Mouse (Mus musculus): ENCODE data around the gene Cyp2d26. TPM values are rescaled to one million over a fixed set of nuclear protein-coding genes. Genes with fewer than 3 reads are reported as not detected.
"Not testable (repeated sequence)": the region's sequence is repeated elsewhere in the genome, so short reads cannot be mapped to it uniquely, and the experiment has no call there.

The Cyp2d26 gene
- polyA plus RNA-seq, 1 experiment from 2014 or later, result not detected

DNA sequence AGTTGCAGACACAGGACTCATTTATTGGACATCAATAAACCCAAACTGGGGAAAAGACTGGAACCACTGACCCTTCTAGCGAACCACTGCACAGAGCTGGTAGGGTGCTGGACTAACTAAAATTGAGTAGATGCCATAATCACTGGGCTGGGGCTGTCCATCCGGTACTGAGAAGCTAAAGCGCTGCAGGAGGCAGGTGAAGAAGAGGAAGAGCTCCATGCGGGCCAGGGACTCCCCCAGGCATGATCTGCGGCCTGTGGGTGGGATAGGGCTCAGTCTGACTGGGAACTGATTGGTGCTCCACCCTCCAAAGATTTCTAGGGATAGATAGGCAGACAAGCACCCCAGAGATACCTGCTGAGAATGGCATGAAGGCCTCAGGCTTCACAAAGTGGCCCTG is 16.2 kb downstream of the Cyp2d26 start:
- H3K9ac ChIP-seq (ENCODE audit: low read depth, low read length), result not testable (repeated sequence)

DNA sequence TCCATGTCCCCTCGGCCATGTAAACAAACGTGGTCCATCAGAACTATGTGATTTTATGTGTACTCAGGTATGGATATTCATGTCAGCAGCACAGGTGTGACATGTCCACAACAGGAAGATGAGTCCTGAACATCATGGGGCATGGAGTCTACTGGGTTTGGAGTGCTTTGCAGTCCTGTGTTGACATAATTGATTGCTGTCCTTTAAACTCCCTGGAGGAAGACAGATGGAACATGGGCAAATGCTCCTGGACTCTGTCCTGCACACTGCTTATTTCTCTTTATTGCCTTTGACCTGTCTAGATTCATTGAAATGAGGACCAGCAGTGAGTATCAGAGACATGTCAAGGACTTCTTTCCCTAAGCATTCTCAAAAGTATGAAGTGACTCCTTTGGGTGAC is 28.2 kb downstream of the Cyp2d26 start:
- no peaks in the 10 kb centered on the region for H3K36me3 ChIP-seq (ENCODE audit: control insufficient read depth, insufficient read depth, low read length)
- H3K4me3 ChIP-seq (ENCODE audit: low read length), result no peak overlapping the region
- H3K27me3 ChIP-seq (replicated peaks; ENCODE audit: control insufficient read depth, insufficient read depth, low read length), result no peaks in the 10 kb centered on the region
- no peak overlapping the region for H3K4me2 ChIP-seq (ENCODE audit: low read length)
- 91% methylated on average over 2 of the region's 2 CpGs for WGBS
- H3K27ac ChIP-seq (ENCODE audit: low read depth, low read length), result no peak overlapping the region
- H3K9ac ChIP-seq (ENCODE audit: low read depth, low read length), result no peak overlapping the region
- H3K4me1 ChIP-seq (ENCODE audit: control insufficient read depth, insufficient read depth, low read depth, low read length), result no peaks in the 10 kb centered on the region
- no peak for ATAC-seq
- no peaks in the 10 kb centered on the region for H3K9me3 ChIP-seq (ENCODE audit: control insufficient read depth, low read length)

More for the DNA sequence above, 16.2 kb downstream of the Cyp2d26 start:
- H3K4me3 ChIP-seq (ENCODE audit: low read length); ATAC-seq; H3K27ac ChIP-seq (ENCODE audit: low read depth, low read length); H3K4me2 ChIP-seq (ENCODE audit: low read length); H3K27me3 ChIP-seq (replicated peaks; ENCODE audit: control insufficient read depth, insufficient read depth, low read length); H3K36me3 ChIP-seq (ENCODE audit: control insufficient read depth, insufficient read depth, low read length); H3K4me1 ChIP-seq (ENCODE audit: control insufficient read depth, insufficient read depth, low read depth, low read length); H3K9me3 ChIP-seq (ENCODE audit: control insufficient read depth, low read length): not testable (repeated sequence)
- WGBS, result 85% methylated on average over 5 of the region's 5 CpGs

DNA sequence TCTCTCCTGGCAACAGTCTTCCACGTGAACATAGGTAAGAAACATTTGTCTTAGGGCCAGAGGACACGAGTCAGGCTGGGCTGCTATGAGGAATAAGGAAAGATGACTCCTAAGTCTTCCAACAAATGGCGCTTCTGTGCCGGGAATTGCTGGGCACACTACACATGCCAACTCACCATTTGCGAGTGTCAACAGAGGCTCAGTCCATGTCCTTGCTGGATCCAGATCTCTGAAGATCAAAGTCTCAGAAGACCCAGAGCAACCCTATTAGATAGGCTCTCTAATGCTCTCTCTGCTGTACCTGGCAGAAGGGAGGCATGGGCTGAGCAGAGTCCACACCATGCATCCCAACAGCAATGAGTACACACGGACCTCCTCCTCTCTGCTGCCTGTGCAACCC is 29.2 kb downstream of the Cyp2d26 start:
- Histone ChIP-seq H3K27ac (ENCODE audit: low read depth, low read length) (no peak overlapping the region), H3K9ac (ENCODE audit: low read depth, low read length) (no peak overlapping the region), H3K4me3 (ENCODE audit: low read length) (no peak overlapping the region), H3K27me3 (replicated peaks; ENCODE audit: control insufficient read depth, insufficient read depth, low read length) (no peaks in the 10 kb centered on the region), H3K4me2 (ENCODE audit: low read length) (no peak overlapping the region), H3K9me3 (ENCODE audit: control insufficient read depth, low read length) (no peaks in the 10 kb centered on the region), H3K4me1 (ENCODE audit: control insufficient read depth, insufficient read depth, low read depth, low read length) (no peaks in the 10 kb centered on the region), H3K36me3 (ENCODE audit: control insufficient read depth, insufficient read depth, low read length) (no peaks in the 10 kb centered on the region)
- 84% methylated on average over 6 of the region's 6 CpGs for WGBS
- no peak for ATAC-seq

DNA sequence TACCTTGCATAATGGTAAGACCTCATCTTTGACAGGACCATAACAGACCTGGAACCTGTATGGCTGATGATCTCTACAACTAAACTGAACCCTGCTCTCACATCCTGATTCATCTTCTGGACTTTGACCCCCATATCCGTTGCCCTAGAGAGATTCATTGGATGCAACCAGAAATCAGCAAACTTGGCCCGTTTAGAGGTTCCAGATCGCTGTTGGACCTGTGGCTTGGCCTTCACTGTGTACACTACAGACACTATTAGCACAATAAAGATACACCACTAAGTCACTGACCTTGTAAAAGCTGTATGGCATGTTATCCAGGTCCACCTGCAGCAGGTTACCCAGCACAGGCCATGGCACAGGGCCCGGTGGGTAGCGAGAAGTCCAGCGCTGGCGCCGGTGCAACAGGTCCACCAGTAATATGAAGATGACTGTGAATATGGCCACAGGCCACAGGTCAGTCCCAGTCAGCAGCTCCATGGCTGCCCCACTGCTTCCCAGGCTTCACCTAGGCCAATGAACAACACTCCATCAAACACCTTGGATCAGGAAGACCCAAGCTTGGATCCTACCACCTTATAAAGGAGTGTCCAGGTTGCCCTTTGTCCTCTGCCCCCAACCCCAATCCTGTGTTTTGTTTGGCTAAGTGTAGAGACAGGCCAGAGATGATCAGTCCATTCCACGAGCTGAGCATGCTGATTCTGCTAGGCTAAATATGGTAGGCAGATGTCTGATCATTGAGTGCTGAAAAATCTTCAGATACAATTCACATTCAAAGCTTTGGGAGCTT is 30.3 kb downstream of the Cyp2d26 start, which contains the start of gene Cyp2d40:
TSS of gene Cyp2d40 (minus strand) at position 553 of the 790 bp plus-strand sequence.
- no peak within 1 kb of the TSS for H3K4me2 ChIP-seq (ENCODE audit: low read length)
- H3K4me1 ChIP-seq (ENCODE audit: control insufficient read depth, insufficient read depth, low read depth, low read length), result no peaks in the 10 kb centered on the region
- WGBS, result 93% methylated on average over 9 of the region's 9 CpGs
- H3K36me3 ChIP-seq (ENCODE audit: control insufficient read depth, insufficient read depth, low read length), result no peaks in the 10 kb centered on the region
- no peak within 1 kb of the TSS for H3K4me3 ChIP-seq (ENCODE audit: low read length)
- H3K27me3 ChIP-seq (replicated peaks; ENCODE audit: control insufficient read depth, insufficient read depth, low read length), result no peaks in the 10 kb centered on the region
- no peaks in the 10 kb centered on the region for H3K9me3 ChIP-seq (ENCODE audit: control insufficient read depth, low read length)
- H3K9ac ChIP-seq (ENCODE audit: low read depth, low read length), result no peak within 1 kb of the TSS
- no peak within 1 kb of the TSS for H3K27ac ChIP-seq (ENCODE audit: low read depth, low read length)
- ATAC-seq, result no peak

DNA sequence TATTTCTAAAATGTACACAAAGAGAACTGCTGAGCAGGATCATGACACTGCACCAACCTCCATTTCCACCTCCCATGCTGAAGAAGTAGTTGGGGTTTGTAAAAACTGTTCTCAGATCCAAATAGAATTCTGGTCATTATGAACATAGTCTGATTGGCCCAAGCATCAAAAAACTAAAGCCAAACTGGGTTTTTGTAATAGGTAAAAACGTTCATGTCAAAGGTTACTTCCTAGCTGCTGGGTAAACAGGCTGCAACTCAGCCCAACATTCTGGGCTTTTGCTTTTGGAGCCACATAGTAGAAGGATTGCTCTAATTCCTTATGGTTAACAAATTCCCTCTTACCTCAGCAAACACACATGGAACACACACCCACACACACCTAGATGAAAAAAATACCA is 46.0 kb downstream of the Cyp2d26 start:
- Histone ChIP-seq H3K27me3 (replicated peaks; ENCODE audit: control insufficient read depth, insufficient read depth, low read length) (no peaks in the 10 kb centered on the region), H3K9me3 (ENCODE audit: control insufficient read depth, low read length) (no peaks in the 10 kb centered on the region; the same call in 1 of the 2 replicates), H3K4me2 (ENCODE audit: low read length) (no peak overlapping the region), H3K4me1 (ENCODE audit: control insufficient read depth, insufficient read depth, low read depth, low read length) (no peaks in the 10 kb centered on the region), H3K9ac (ENCODE audit: low read depth, low read length) (no peak overlapping the region), H3K36me3 (ENCODE audit: control insufficient read depth, insufficient read depth, low read length) (no peaks in the 10 kb centered on the region), H3K27ac (ENCODE audit: low read depth, low read length) (no peak overlapping the region), H3K4me3 (ENCODE audit: low read length) (no peak overlapping the region)
- no peak for ATAC-seq
- WGBS, result 54% methylated on average over 1 of the region's 1 CpGs

DNA sequence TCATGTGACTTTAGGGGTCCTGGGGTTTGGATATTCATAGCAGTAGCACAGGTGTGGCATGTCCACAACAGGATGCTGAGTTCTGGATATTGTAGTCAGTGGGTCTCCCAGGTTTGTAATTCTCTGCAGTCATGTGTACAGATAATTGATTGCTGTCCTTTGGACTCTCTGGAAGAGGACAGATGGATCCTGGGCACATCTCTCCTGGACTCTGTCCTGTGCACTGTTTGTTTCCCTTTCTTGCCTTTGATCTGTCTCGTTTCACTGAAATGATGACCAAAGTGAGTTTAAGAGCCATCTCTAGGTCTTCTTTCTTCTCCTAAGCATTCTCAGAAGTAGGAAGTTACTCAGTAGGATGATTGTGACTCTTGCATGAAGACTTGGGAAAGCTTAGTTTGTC is 46.6 kb downstream of the Cyp2d26 start:
- H3K27me3 ChIP-seq (replicated peaks; ENCODE audit: control insufficient read depth, insufficient read depth, low read length), result no peaks in the 10 kb centered on the region
- H3K4me3 ChIP-seq (ENCODE audit: low read length), result no peak overlapping the region
- H3K9ac ChIP-seq (ENCODE audit: low read depth, low read length), result no peak overlapping the region
- H3K4me1 ChIP-seq (ENCODE audit: control insufficient read depth, insufficient read depth, low read depth, low read length), result no peaks in the 10 kb centered on the region
- no peaks in the 10 kb centered on the region for H3K36me3 ChIP-seq (ENCODE audit: control insufficient read depth, insufficient read depth, low read length)
- H3K27ac ChIP-seq (ENCODE audit: low read depth, low read length), result no peak overlapping the region
- ATAC-seq, result no peak
- H3K9me3 ChIP-seq (ENCODE audit: control insufficient read depth, low read length), result no peaks in the 10 kb centered on the region; the same call in 1 of the 2 replicates
- no peak overlapping the region for H3K4me2 ChIP-seq (ENCODE audit: low read length)
- 79% methylated on average over 1 of the region's 1 CpGs for WGBS

Small RNA genes lying within 50 kb of the gene (microRNA-seq; reads per million reads assigned to microRNA genes)
- not detected for gene Gm27618

Other genes with a start within 250 kb of the Cyp2d26 start
- not detected in 2 replicates for gene Cyp2d12, start 239.2 kb downstream of the Cyp2d26 start, polyA plus RNA-seq (2015; fragmentation: Nextera tagmentation; extraction: Ambion mirVana)
- gene Cyp2d34, start 173.3 kb downstream of the Cyp2d26 start, polyA plus RNA-seq (2015; fragmentation: Nextera tagmentation; extraction: Ambion mirVana), result not detected in 2 replicates
- gene Cyp2d40, start 30.1 kb downstream of the Cyp2d26 start, polyA plus RNA-seq (2015; fragmentation: Nextera tagmentation; extraction: Ambion mirVana), result not detected in 2 replicates
- 9.3 TPM in 2 replicates for gene Tcf20, start 193.6 kb upstream of the Cyp2d26 start, polyA plus RNA-seq (2015; fragmentation: Nextera tagmentation; extraction: Ambion mirVana)
- 2.2 and 2.5 TPM in 2 replicates for gene Nfam1, start 239.0 kb upstream of the Cyp2d26 start, polyA plus RNA-seq (2015; fragmentation: Nextera tagmentation; extraction: Ambion mirVana)